Mouse (Mus musculus): ENCODE data around the gene Cdh3. TPM values are rescaled to one million over a fixed set of nuclear protein-coding genes. Genes with fewer than 3 reads are reported as not detected.
A peak's percentile ranks its signal among the peaks of the same experiment; 100 is the strongest.

Gene Cdh3
- polyA plus RNA-seq, 1 experiment from 2014 or later: 2.6 TPM

DNA sequence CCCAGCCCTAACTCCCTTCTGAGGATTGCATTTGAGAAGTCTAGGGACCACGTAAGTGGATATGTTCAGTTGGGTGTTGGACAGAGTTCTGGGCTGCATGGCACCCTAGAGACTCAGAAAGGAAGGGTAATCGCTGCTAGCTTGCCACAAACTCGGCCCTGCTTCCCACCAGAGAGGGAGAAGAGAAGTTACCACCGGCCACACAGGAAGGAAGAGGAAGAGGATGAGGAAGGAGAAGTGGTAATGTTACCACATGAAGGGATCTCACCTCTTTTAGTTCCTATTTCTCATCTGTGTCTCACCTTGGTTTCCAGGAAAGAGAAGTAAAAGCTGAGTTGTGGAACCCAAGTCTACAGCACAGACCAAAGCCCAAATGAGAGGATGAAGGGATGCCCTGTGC lies 63.6 kb downstream of the Cdh3 start:
- Histone ChIP-seq H3K27ac (ENCODE audit: low read length) (no peak overlapping the region), H3K9ac (replicated peaks; ENCODE audit: low read depth) (no peak overlapping the region), H3K4me1 (ENCODE audit: insufficient read depth, low read depth, low read length) (peaks cover 5% of the 10 kb centered on the region; the same call in 1 of the 2 replicates), H3K4me3 (ENCODE audit: low read depth, low read length) (no peak overlapping the region), H3K36me3 (ENCODE audit: insufficient read depth, low read length) (no peaks in the 10 kb centered on the region), H3K9me3 (ENCODE audit: low read length) (no peaks in the 10 kb centered on the region), H3K4me2 (replicated peaks; ENCODE audit: low read depth, low read length) (no peak overlapping the region), H3K27me3 (replicated peaks; ENCODE audit: insufficient read depth, low read length) (no peaks in the 10 kb centered on the region)
- ATAC-seq: no peak
- 64% methylated on average over 4 of the region's 4 CpGs for WGBS
- DNase-seq (ENCODE audit: low spot score): no peak
- no peak for TF ChIP-seq EP300 (IDR thresholded peaks at IDR 0.05)
- TF ChIP-seq CTCF (IDR thresholded peaks at IDR 0.05): no peak

- Histone ChIP-seq H3K9me3 (ENCODE audit: low read length) (no peaks in the 10 kb centered on the region), H3K27me3 (replicated peaks; ENCODE audit: insufficient read depth, low read length) (no peaks in the 10 kb centered on the region), H3K4me2 (replicated peaks; ENCODE audit: low read depth, low read length) (no peak overlapping the region), H3K9ac (replicated peaks; ENCODE audit: low read depth) (no peak overlapping the region), H3K27ac (ENCODE audit: low read length) (peak overlapping the region; percentile 34; the same call in 1 of the 2 replicates), H3K4me1 (ENCODE audit: insufficient read depth, low read depth, low read length) (peaks cover 5% of the 10 kb centered on the region; the same call in 1 of the 2 replicates), H3K36me3 (ENCODE audit: insufficient read depth, low read length) (no peaks in the 10 kb centered on the region), H3K4me3 (ENCODE audit: low read depth, low read length) (no peak overlapping the region)
- ATAC-seq: peak; percentile 91
- peak; percentile 90 for DNase-seq (ENCODE audit: low spot score)
- peak; percentile 62 for TF ChIP-seq EP300 (IDR thresholded peaks at IDR 0.05)
- no peak for TF ChIP-seq CTCF (IDR thresholded peaks at IDR 0.05)
- 15% methylated on average over 6 of the region's 6 CpGs for WGBS
Observed at GRCm38 (mm10) chr8:106576849-106577555, 66.3 kb downstream of the Cdh3 start.

GRCm38 (mm10) chr8:106579510-106579909 lies 68.8 kb downstream of the Cdh3 start:
- Histone ChIP-seq H3K9ac (replicated peaks; ENCODE audit: low read depth) (no peak overlapping the region), H3K4me1 (ENCODE audit: insufficient read depth, low read depth, low read length) (peaks cover 5% of the 10 kb centered on the region; the same call in 1 of the 2 replicates), H3K4me2 (replicated peaks; ENCODE audit: low read depth, low read length) (no peak overlapping the region), H3K27ac (ENCODE audit: low read length) (no peak overlapping the region), H3K27me3 (replicated peaks; ENCODE audit: insufficient read depth, low read length) (no peaks in the 10 kb centered on the region), H3K9me3 (ENCODE audit: low read length) (no peaks in the 10 kb centered on the region), H3K4me3 (ENCODE audit: low read depth, low read length) (no peak overlapping the region), H3K36me3 (ENCODE audit: insufficient read depth, low read length) (no peaks in the 10 kb centered on the region)
- ATAC-seq (no peak), DNase-seq (ENCODE audit: low spot score) (no peak)
- TF ChIP-seq CTCF (IDR thresholded peaks at IDR 0.05): no peak
- TF ChIP-seq EP300 (IDR thresholded peaks at IDR 0.05): no peak
- 68% methylated on average over 2 of the region's 2 CpGs for WGBS

GRCm38 (mm10) chr8:106581344-106582088 lies 70.8 kb downstream of the Cdh3 start:
- Histone ChIP-seq H3K36me3 (ENCODE audit: insufficient read depth, low read length) (no peaks in the 10 kb centered on the region), H3K27me3 (replicated peaks; ENCODE audit: insufficient read depth, low read length) (no peaks in the 10 kb centered on the region), H3K9me3 (ENCODE audit: low read length) (no peaks in the 10 kb centered on the region), H3K9ac (replicated peaks; ENCODE audit: low read depth) (no peak overlapping the region), H3K4me2 (replicated peaks; ENCODE audit: low read depth, low read length) (no peak overlapping the region), H3K27ac (ENCODE audit: low read length) (peak overlapping the region; percentile 16; the same call in 1 of the 2 replicates), H3K4me3 (ENCODE audit: low read depth, low read length) (no peak overlapping the region), H3K4me1 (ENCODE audit: insufficient read depth, low read depth, low read length) (peaks cover 10% of the 10 kb centered on the region; the same call in 1 of the 2 replicates)
- 45% methylated on average over 6 of the region's 6 CpGs for WGBS
- TF ChIP-seq CTCF (IDR thresholded peaks at IDR 0.05) (no peak), EP300 (IDR thresholded peaks at IDR 0.05) (peak; percentile 80)
- ATAC-seq (peak; percentile 72), DNase-seq (ENCODE audit: low spot score) (peak; percentile 89)

DNA sequence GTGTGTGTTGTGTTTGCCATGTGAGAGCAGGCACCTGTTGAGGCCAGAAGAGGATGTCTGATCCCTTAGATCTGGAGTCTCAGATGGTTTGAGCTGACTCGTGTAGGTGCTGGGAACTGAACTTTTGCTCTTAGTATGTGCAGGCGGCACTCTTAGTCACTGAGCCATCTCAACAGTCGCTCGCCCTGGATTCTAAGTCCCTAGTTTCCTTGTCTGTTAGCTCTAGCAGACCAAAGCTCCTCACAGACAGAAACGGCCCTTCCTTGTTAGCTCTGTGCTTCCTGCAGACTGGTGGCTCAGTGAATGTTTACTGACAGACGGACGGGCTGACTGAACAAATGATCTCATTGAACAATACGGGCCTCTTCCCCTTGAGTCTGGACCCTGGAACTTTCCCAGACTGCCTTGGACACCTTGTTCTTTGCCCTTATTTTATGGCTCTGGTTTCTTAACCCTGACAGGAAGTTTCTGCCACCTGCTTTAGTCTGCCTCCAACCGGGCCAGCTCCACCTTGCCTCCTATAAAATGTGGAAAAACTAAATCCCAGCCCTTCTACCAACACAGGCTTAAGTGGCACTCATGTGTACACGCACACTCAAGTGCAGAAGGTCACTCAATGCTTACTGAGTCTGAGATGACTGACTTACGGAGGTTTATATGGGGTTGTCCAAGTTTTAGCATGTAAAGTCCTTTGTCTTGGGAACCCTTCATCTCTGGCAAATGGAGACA lies 74.4 kb downstream of the Cdh3 start:
- Histone ChIP-seq H3K27me3 (replicated peaks; ENCODE audit: insufficient read depth, low read length) (no peaks in the 10 kb centered on the region), H3K9me3 (ENCODE audit: low read length) (no peaks in the 10 kb centered on the region), H3K36me3 (ENCODE audit: insufficient read depth, low read length) (no peaks in the 10 kb centered on the region), H3K4me3 (ENCODE audit: low read depth, low read length) (no peak overlapping the region), H3K4me2 (replicated peaks; ENCODE audit: low read depth, low read length) (no peak overlapping the region), H3K27ac (ENCODE audit: low read length) (peak overlapping the region; percentile 65), H3K4me1 (ENCODE audit: insufficient read depth, low read depth, low read length) (peaks cover 7% of the 10 kb centered on the region; the same call in 1 of the 2 replicates), H3K9ac (replicated peaks; ENCODE audit: low read depth) (no peak overlapping the region)
- DNase-seq (ENCODE audit: low spot score): peak; percentile 85
- WGBS: 25% methylated on average over 11 of the region's 11 CpGs
- peak; percentile 82 for ATAC-seq
- no peak for TF ChIP-seq CTCF (IDR thresholded peaks at IDR 0.05)
- peak; percentile 57; the same call in 1 of the 2 replicates for TF ChIP-seq EP300 (IDR thresholded peaks at IDR 0.05)

DNA sequence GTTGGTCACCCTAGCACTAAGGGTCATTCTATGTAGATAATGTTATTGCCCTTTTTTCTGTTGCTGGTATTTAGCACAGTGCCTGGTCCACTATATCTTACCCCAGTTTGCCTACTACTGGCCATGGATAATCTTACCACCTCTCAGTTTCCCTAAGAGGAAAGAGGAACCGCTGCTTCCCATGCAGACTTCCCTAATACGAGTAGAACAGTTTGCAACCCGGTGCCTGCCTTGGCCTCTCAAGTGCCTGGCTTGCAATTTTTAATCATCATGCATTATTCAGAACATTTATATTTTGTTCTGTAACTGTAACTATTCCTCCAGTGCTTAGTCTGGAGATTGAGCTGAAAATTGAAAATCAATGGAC lies 75.0 kb downstream of the Cdh3 start:
- no peaks in the 10 kb centered on the region for H3K27me3 ChIP-seq (replicated peaks; ENCODE audit: insufficient read depth, low read length)
- 70% methylated on average over 3 of the region's 3 CpGs for WGBS
- no peak for DNase-seq (ENCODE audit: low spot score)
- ATAC-seq: no peak
- no peaks in the 10 kb centered on the region for H3K36me3 ChIP-seq (ENCODE audit: insufficient read depth, low read length)
- no peak overlapping the region for H3K9ac ChIP-seq (replicated peaks; ENCODE audit: low read depth)
- no peak for TF ChIP-seq EP300 (IDR thresholded peaks at IDR 0.05)
- TF ChIP-seq CTCF (IDR thresholded peaks at IDR 0.05): no peak
- H3K4me3 ChIP-seq (ENCODE audit: low read depth, low read length): no peak overlapping the region
- peaks cover 7% of the 10 kb centered on the region; the same call in 1 of the 2 replicates for H3K4me1 ChIP-seq (ENCODE audit: insufficient read depth, low read depth, low read length)
- no peaks in the 10 kb centered on the region for H3K9me3 ChIP-seq (ENCODE audit: low read length)
- H3K4me2 ChIP-seq (replicated peaks; ENCODE audit: low read depth, low read length): no peak overlapping the region
- H3K27ac ChIP-seq (ENCODE audit: low read length): no peak overlapping the region
